Mouse (Mus musculus) limb, embryonic 14.5 days (tissue): ENCODE measurements at regions not wholly inside any gene's neighbourhood (a gene's known extent, or its start where the extent isn't known, plus 50 kb on each side); places are given as distances from the start of the nearest gene placed in this dataset.

Source experiments
- ATAC-seq: fragments of 200-750 bp; cut with Nextera tagmentation; 2 replicates; pipeline ENCODE4 v1.8.0; 2017; ENCODE audit warnings: low read depth, moderate number of reproducible peaks, moderate TSS enrichment; ENCODE audit not compliant: low FRiP score
- DNase-seq: peaks from one replicate; pipeline ENCODE4 v3.0.0-alpha.2; 2015; ENCODE audit warnings: low spot score
- H3K27ac ChIP-seq: fragments of 300-500 bp; sonication (generic); replicated peaks from 2 replicates; pipeline ENCODE4 v1.5.1; 2014; ENCODE audit warnings: low read depth, mild to moderate bottlenecking, low read length, moderate library complexity, mixed read lengths
- H3K27me3 ChIP-seq: fragments of 300-500 bp; sonication (generic); 2 replicates; pipeline ENCODE4 v1.6.1; 2014; ENCODE audit warnings: low read length, mixed read lengths; ENCODE audit not compliant: control insufficient read depth, insufficient read depth
- H3K36me3 ChIP-seq: fragments of 300-500 bp; sonication (generic); 2 replicates; pipeline ENCODE4 v1.6.1; 2014; ENCODE audit warnings: mild to moderate bottlenecking, low read length, moderate library complexity, mixed read lengths; ENCODE audit not compliant: control insufficient read depth, insufficient read depth
- H3K4me1 ChIP-seq: fragments of 300-500 bp; sonication (generic); 2 replicates; pipeline ENCODE4 v1.6.1; 2014; ENCODE audit warnings: antibody characterized with exemption, low read length, mixed read lengths; ENCODE audit not compliant: control insufficient read depth, insufficient read depth
- H3K4me2 ChIP-seq: fragments of 300-500 bp; sonication (generic); replicated peaks from 2 replicates; pipeline ENCODE4 v1.6.1; 2014; ENCODE audit warnings: low read depth, mild to moderate bottlenecking, low read length, moderate library complexity; ENCODE audit not compliant: severe bottlenecking
- H3K4me3 ChIP-seq: fragments of 300-500 bp; sonication (generic); replicated peaks from 2 replicates; pipeline ENCODE4 v1.5.1; 2014; ENCODE audit warnings: low read length
- H3K9ac ChIP-seq: fragments of 300-500 bp; sonication (generic); 2 replicates; pipeline ENCODE4 v1.6.1; 2014; ENCODE audit warnings: mild to moderate bottlenecking, low read depth, low read length, moderate library complexity; ENCODE audit not compliant: severe bottlenecking
- H3K9me3 ChIP-seq: fragments of 300-500 bp; sonication (generic); 2 replicates; pipeline ENCODE4 v1.6.1; 2016; ENCODE audit warnings: low read length; ENCODE audit not compliant: control insufficient read depth
- POLR2A ChIP-seq: fragments of 200-500 bp; IDR thresholded peaks from 2 replicates; pipeline ENCODE4 v1.8.0; 2012; ENCODE audit warnings: inconsistent platforms, mild to moderate bottlenecking, moderate library complexity, borderline replicate concordance; ENCODE audit not compliant: insufficient read depth, insufficient read length; ENCODE audit errors: extremely low read depth
- WGBS: fragments of 180-500 bp; shearing (Covaris S2); extraction: QIAGEN DNeasy Blood & Tissue Kit; methylation state at CpG from one replicate; pipeline ENCODE4 v1.1.7; 2014; 5-methylcytosine and 5-hydroxymethylcytosine counted together

- no peak overlapping the region for H3K4me2 ChIP-seq
- no peaks in the 10 kb centered on the region for H3K9me3 ChIP-seq
- no peak overlapping the region for H3K27ac ChIP-seq
- TF ChIP-seq POLR2A, result no peak
- DNase-seq, result no peak
- no peak overlapping the region for H3K4me3 ChIP-seq
- H3K4me1 ChIP-seq, result no peaks in the 10 kb centered on the region
- ATAC-seq, result no peak
- 46% methylated on average over 5 of the region's 5 CpGs for WGBS
- H3K27me3 ChIP-seq, result no peaks in the 10 kb centered on the region
- H3K9ac ChIP-seq, result no peak overlapping the region
- no peaks in the 10 kb centered on the region for H3K36me3 ChIP-seq
Measured at GRCm38 (mm10) chr13:72023666-72024065, 60.1 kb upstream of the Irx1 start.

GRCm38 (mm10) chr13:72043930-72044470 lies 80.5 kb upstream of the Irx1 start:
- no peaks in the 10 kb centered on the region for H3K27me3 ChIP-seq
- H3K4me1 ChIP-seq, result no peaks in the 10 kb centered on the region
- H3K4me2 ChIP-seq, result no peak overlapping the region
- TF ChIP-seq POLR2A, result no peak
- 85% methylated on average over 5 of the region's 5 CpGs for WGBS
- no peaks in the 10 kb centered on the region for H3K36me3 ChIP-seq
- no peak for DNase-seq
- ATAC-seq, result no peak
- H3K4me3 ChIP-seq, result no peak overlapping the region
- no peaks in the 10 kb centered on the region for H3K9me3 ChIP-seq
- no peak overlapping the region for H3K27ac ChIP-seq
- no peak overlapping the region for H3K9ac ChIP-seq

- Histone ChIP-seq H3K9me3 (no peaks in the 10 kb centered on the region), H3K9ac (no peak overlapping the region), H3K4me3 (no peak overlapping the region), H3K4me2 (no peak overlapping the region), H3K36me3 (no peaks in the 10 kb centered on the region), H3K4me1 (no peaks in the 10 kb centered on the region), H3K27me3 (no peaks in the 10 kb centered on the region), H3K27ac (no peak overlapping the region)
- no peak for TF ChIP-seq POLR2A
- 95% methylated on average over 3 of the region's 3 CpGs for WGBS
- DNase-seq (no peak), ATAC-seq (no peak)
Measured at GRCm38 (mm10) chr13:72056469-72056868, 92.9 kb upstream of the Irx1 start.

GRCm38 (mm10) chr13:72061659-72062058 lies 98.1 kb upstream of the Irx1 start:
- 63% methylated on average over 6 of the region's 6 CpGs for WGBS
- Histone ChIP-seq H3K36me3 (no peaks in the 10 kb centered on the region), H3K4me3 (no peak overlapping the region), H3K27me3 (no peaks in the 10 kb centered on the region), H3K4me2 (no peak overlapping the region), H3K9me3 (no peaks in the 10 kb centered on the region), H3K4me1 (no peaks in the 10 kb centered on the region), H3K9ac (no peak overlapping the region), H3K27ac (no peak overlapping the region)
- DNase-seq (no peak), ATAC-seq (no peak)
- no peak for TF ChIP-seq POLR2A

- Histone ChIP-seq H3K4me1 (no peaks in the 10 kb centered on the region), H3K27ac (no peak overlapping the region), H3K9ac (no peak overlapping the region), H3K27me3 (no peaks in the 10 kb centered on the region), H3K4me3 (no peak overlapping the region), H3K36me3 (no peaks in the 10 kb centered on the region), H3K4me2 (no peak overlapping the region), H3K9me3 (no peaks in the 10 kb centered on the region)
- ATAC-seq, result no peak
- no peak for TF ChIP-seq POLR2A
- 58% methylated on average over 5 of the region's 5 CpGs for WGBS
- no peak for DNase-seq
Measured at GRCm38 (mm10) chr13:72063278-72063761, 99.8 kb upstream of the Irx1 start.

GRCm38 (mm10) chr13:72096585-72096984 lies 133.1 kb upstream of the Irx1 start:
- Histone ChIP-seq H3K9me3 (no peaks in the 10 kb centered on the region), H3K27me3 (no peaks in the 10 kb centered on the region), H3K9ac (no peak overlapping the region), H3K4me3 (no peak overlapping the region), H3K27ac (no peak overlapping the region), H3K4me1 (no peaks in the 10 kb centered on the region), H3K36me3 (no peaks in the 10 kb centered on the region), H3K4me2 (no peak overlapping the region)
- DNase-seq (no peak), ATAC-seq (no peak)
- WGBS, result 40% methylated on average over 5 of the region's 5 CpGs
- TF ChIP-seq POLR2A, result no peak
